21 mouse cellular contexts compared by ENCODE assay signal in genomic region chr12:99632988-99633387, GRCm38 (mm10).
A peak's percentile ranks its signal among the peaks of the same experiment; 100 is the strongest.
DNase-seq lines count a peak whose midpoint lies in the region; ATAC-seq and TF ChIP-seq lines count a peak whose summit lies in the region.
"Had no signal": no experiment of that assay in that cellular context is flagged by ENCODE, and none has a peak within 500 bp of the region (broad histone marks: within the 10 kb centered on the region; RNA-seq: fewer than 3 reads in every experiment).

No protein-coding gene starts in this region.

- no peak overlapping the region for H3K4me3 ChIP-seq in liver, postnatal 0 days (ENCODE audit: low read depth, low read length)
- H3K4me3 ChIP-seq in midbrain, embryonic 11.5 days (ENCODE audit: low read depth, low read length): no peak overlapping the region
- no peak overlapping the region for H3K4me3 ChIP-seq in midbrain, embryonic 10.5 days
- H3K4me3 ChIP-seq in CH12.LX (replicated peaks in 1 of 3; ENCODE audit: low read depth in 2 of 3, low read length in 2 of 3, poor library complexity in 1 of 3): no peak overlapping the region
- H3K4me3 ChIP-seq: embryonic facial prominence, embryonic 10.5 days; embryonic facial prominence, embryonic 12.5 days; forebrain, embryonic 13.5 days; forebrain, embryonic 15.5 days had no signal

- in situ Hi-C loops in CH12.LX (cut with MboI; ENCODE audit: low pct_ligation_motif_present, low pct_unique_long_range_greater_than_20kb, low sequenced_read_pairs): loop anchor here (25.0 kb wide), 1 partner anchor 546 kb away; no protein-coding TSS in a partner anchor

- TF ChIP-seq POLR2A in CH12.LX (IDR thresholded peaks at IDR 0.05; ENCODE audit: low read depth, low read length): no peak

- no peak for DNase-seq in liver, postnatal 0 days
- DNase-seq in liver (no peak), 416B (ENCODE audit: low read depth) (peak; percentile 25), CH12.LX (ENCODE audit: extremely low read depth) (no peak)
- DNase-seq in midbrain, embryonic 11.5 days (ENCODE audit: low spot score, missing footprints): peak; percentile 73
- DNase-seq in midbrain, embryonic 10.5 days (ENCODE audit: low spot score): no peak
- no peak for DNase-seq in cerebellum, postnatal 14 days
- DNase-seq: adrenal gland, adult 2 months; adrenal gland, postnatal 10 days; adrenal gland, postnatal 25 days; B cell, adult 2 months; cerebellum, adult 11 months; cerebellum, adult 18-20 months; cerebellum, adult 8-10 months; cerebellum, adult 9-11 months; cerebellum, postnatal 25 days; forebrain, postnatal 0 days had no signal

- no peaks in the 10 kb centered on the region for H3K79me2 ChIP-seq in CH12.LX (replicated peaks; ENCODE audit: control insufficient read depth, extremely low read depth, insufficient read depth, poor library complexity, severe bottlenecking)

- no peak for TF ChIP-seq EP300 in liver, postnatal 0 days (IDR thresholded peaks at IDR 0.05; ENCODE audit: low read depth)
- no peak for TF ChIP-seq EP300 in CH12.LX (IDR thresholded peaks at IDR 0.05; ENCODE audit: low read length)

- dilution Hi-C loops in CH12.LX (cut with MboI; ENCODE audit: extremely low pct_ligation_motif_present, extremely low pct_unique_long_range_greater_than_20kb, low sequenced_read_pairs): no loop called here

- H3K4me1 ChIP-seq in liver, postnatal 0 days (ENCODE audit: insufficient read depth): peaks cover 5% of the 10 kb centered on the region; the same call in 1 of the 2 replicates
- H3K4me1 ChIP-seq in midbrain, embryonic 11.5 days (ENCODE audit: control insufficient read depth, insufficient read depth, low read length): peaks cover 2% of the 10 kb centered on the region; the same call in 1 of the 2 replicates
- peaks cover 16% of the 10 kb centered on the region for H3K4me1 ChIP-seq in midbrain, embryonic 10.5 days
- H3K4me1 ChIP-seq in CH12.LX (ENCODE audit: control insufficient read depth in 1 of 2, insufficient read depth in 2 of 2): peaks cover 8 to 25% of the 10 kb centered on the region in 2 experiments

- no peaks in the 10 kb centered on the region for H3K27me3 ChIP-seq in liver, postnatal 0 days (ENCODE audit: insufficient read depth, low read length)
- H3K27me3 ChIP-seq in midbrain, embryonic 11.5 days (ENCODE audit: control insufficient read depth, insufficient read depth, low read length): no peaks in the 10 kb centered on the region
- H3K27me3 ChIP-seq in midbrain, embryonic 10.5 days (ENCODE audit: low read depth, poor library complexity, severe bottlenecking): peaks cover 6% of the 10 kb centered on the region; the same call in 1 of the 2 replicates
- H3K27me3 ChIP-seq in CH12.LX (replicated peaks): no peaks in the 10 kb centered on the region
- H3K27me3 ChIP-seq: embryonic facial prominence, embryonic 12.5 days; forebrain, embryonic 13.5 days; forebrain, embryonic 15.5 days had no signal

- peak; percentile 13 for TF ChIP-seq RAD21 in CH12.LX (IDR thresholded peaks at IDR 0.05; ENCODE audit: low read depth, low read length)

- ATAC-seq in liver, postnatal 0 days: no peak
- ATAC-seq in midbrain, embryonic 11.5 days (ENCODE audit: low FRiP score): no peak
- ATAC-seq: forebrain, embryonic 13.5 days; forebrain, embryonic 15.5 days; forebrain, postnatal 0 days had no signal

- TF ChIP-seq CTCF in liver, postnatal 0 days (IDR thresholded peaks at IDR 0.05; ENCODE audit: low read depth): 0 out of 2 replicates have a peak, but pooled peaks have one; percentile 5
- TF ChIP-seq CTCF in CH12.LX (conservative IDR thresholded peaks at IDR 0.05 in 1 of 2, IDR thresholded peaks at IDR 0.05 in 1 of 2; ENCODE audit: low read depth in 2 of 2, low read length in 2 of 2): peak in 1 of 2 experiments; percentile 38; a peak in 2 of 4 replicates

- WGBS in liver, postnatal 0 days (ENCODE audit: insufficient replicate concordance): 85% methylated on average over 6 of the region's 6 CpGs
- 93% methylated on average over 6 of the region's 6 CpGs for WGBS in midbrain, embryonic 11.5 days
- 87% methylated on average over 6 of the region's 6 CpGs for WGBS in midbrain, embryonic 10.5 days

- H3K9ac ChIP-seq in liver, postnatal 0 days (replicated peaks): no peak overlapping the region
- no peak overlapping the region for H3K9ac ChIP-seq in midbrain, embryonic 11.5 days (ENCODE audit: low read length)
- H3K9ac ChIP-seq in CH12.LX (ENCODE audit: insufficient read depth, low read depth): no peak overlapping the region
- H3K9ac ChIP-seq: embryonic facial prominence, embryonic 12.5 days; forebrain, embryonic 13.5 days; forebrain, embryonic 15.5 days; forebrain, postnatal 0 days had no signal

- no peak overlapping the region for H3K4me2 ChIP-seq in liver, postnatal 0 days (ENCODE audit: low read depth, low read length)
- no peak overlapping the region for H3K4me2 ChIP-seq in midbrain, embryonic 11.5 days
- no peak overlapping the region for H3K4me2 ChIP-seq in CH12.LX (ENCODE audit: insufficient read depth, low read depth, poor library complexity, severe bottlenecking)
- H3K4me2 ChIP-seq: embryonic facial prominence, embryonic 12.5 days; forebrain, embryonic 13.5 days; forebrain, embryonic 15.5 days had no signal

- H3K36me3 ChIP-seq in liver, postnatal 0 days (replicated peaks; ENCODE audit: insufficient read depth, low read length): no peaks in the 10 kb centered on the region
- H3K36me3 ChIP-seq in midbrain, embryonic 11.5 days (ENCODE audit: control insufficient read depth, insufficient read depth, low read length): no peaks in the 10 kb centered on the region
- no peaks in the 10 kb centered on the region for H3K36me3 ChIP-seq in midbrain, embryonic 10.5 days
- H3K36me3 ChIP-seq in CH12.LX (replicated peaks in 1 of 2; ENCODE audit: control insufficient read depth in 1 of 2, insufficient read depth in 1 of 2, low read length in 1 of 2): no peaks in the 10 kb centered on the region
- H3K36me3 ChIP-seq: embryonic facial prominence, embryonic 10.5 days; embryonic facial prominence, embryonic 12.5 days; forebrain, embryonic 15.5 days had no signal

- H3K27ac ChIP-seq in liver, postnatal 0 days (ENCODE audit: low read depth): no peak overlapping the region
- H3K27ac ChIP-seq in midbrain, embryonic 11.5 days (ENCODE audit: low read depth, low read length): no peak overlapping the region
- no peak overlapping the region for H3K27ac ChIP-seq in midbrain, embryonic 10.5 days (replicated peaks)
- no peak overlapping the region for H3K27ac ChIP-seq in CH12.LX (ENCODE audit: insufficient read depth, low read depth)
- H3K27ac ChIP-seq: embryonic facial prominence, embryonic 10.5 days; embryonic facial prominence, embryonic 12.5 days; forebrain, embryonic 13.5 days; forebrain, embryonic 15.5 days had no signal

- H3K9me3 ChIP-seq in liver, postnatal 0 days (ENCODE audit: low read length): no peaks in the 10 kb centered on the region
- H3K9me3 ChIP-seq in midbrain, embryonic 11.5 days (ENCODE audit: control insufficient read depth, low read length): peaks cover 2% of the 10 kb centered on the region; the same call in 1 of the 2 replicates
- no peaks in the 10 kb centered on the region for H3K9me3 ChIP-seq in midbrain, embryonic 10.5 days (replicated peaks)
- H3K9me3 ChIP-seq in CH12.LX (replicated peaks; ENCODE audit: low read length): peaks cover 5% of the 10 kb centered on the region
- H3K9me3 ChIP-seq: embryonic facial prominence, embryonic 10.5 days; embryonic facial prominence, embryonic 12.5 days; forebrain, embryonic 13.5 days; forebrain, embryonic 15.5 days had no signal

TF ChIP-seq in CH12.LX, 34 proteins besides CTCF, POLR2A, EP300 and RAD21:
- TF ChIP-seq KAT2A (IDR thresholded peaks at IDR 0.05; ENCODE audit: insufficient replicate concordance, low read length): no peak
- TF ChIP-seq RCOR1 (conservative IDR thresholded peaks at IDR 0.05; ENCODE audit: low read depth, low read length): no peak
- no peak for TF ChIP-seq HCFC1 (IDR thresholded peaks at IDR 0.05; ENCODE audit: low read depth, low read length)
- TF ChIP-seq JUN (IDR thresholded peaks at IDR 0.05; ENCODE audit: insufficient read depth, low read depth, low read length): no peak

Comparison
In these comparisons a context has a peak if more than half of its experiments do, and no peak if none do; other contexts are left out.
1. DNase-seq: peak in midbrain, embryonic 11.5 days (single experiment) and 416B (single experiment); none in liver, postnatal 0 days (single experiment), liver (single experiment), midbrain, embryonic 10.5 days (single experiment), CH12.LX (single experiment) and cerebellum, postnatal 14 days (0 of 2).